Mouse (Mus musculus) hindbrain, embryonic 14.5 days (tissue): ENCODE measurements around the gene Sh3tc1. TPM values are rescaled to one million over a fixed set of nuclear protein-coding genes. Genes with fewer than 3 reads are reported as not detected.
A peak's percentile ranks its signal among the peaks of the same experiment; 100 is the strongest.

Experiments used
- ATAC-seq: fragments of 200-750 bp; cut with Nextera tagmentation; 2 replicates; pipeline ENCODE4 v1.8.0; 2017; ENCODE audit warnings: moderate number of reproducible peaks, mild to moderate bottlenecking, moderate TSS enrichment, moderate library complexity; ENCODE audit not compliant: low FRiP score
- DNase-seq: peaks from one replicate; pipeline ENCODE4 v3.0.0-alpha.2; 2015; ENCODE audit warnings: low spot score
- H3K27ac ChIP-seq: fragments of 300-500 bp; sonication (generic); 2 replicates; pipeline ENCODE4 v1.5.1; 2014; ENCODE audit warnings: mild to moderate bottlenecking, moderate library complexity
- H3K27me3 ChIP-seq: fragments of 300-500 bp; sonication (generic); 2 replicates; pipeline ENCODE4 v1.6.1; 2014; ENCODE audit warnings: mild to moderate bottlenecking, low read length, mixed read lengths; ENCODE audit not compliant: control insufficient read depth, insufficient read depth
- H3K36me3 ChIP-seq: fragments of 300-500 bp; sonication (generic); replicated peaks from 2 replicates; pipeline ENCODE4 v1.6.1; 2014; ENCODE audit not compliant: control insufficient read depth, insufficient read depth
- H3K4me1 ChIP-seq: fragments of 300-500 bp; sonication (generic); replicated peaks from 2 replicates; pipeline ENCODE4 v1.6.1; 2014; ENCODE audit warnings: antibody characterized with exemption, low read length, mixed read lengths; ENCODE audit not compliant: control insufficient read depth, insufficient read depth
- H3K4me2 ChIP-seq: fragments of 300-500 bp; sonication (generic); replicated peaks from 2 replicates; pipeline ENCODE4 v1.6.1; 2014; ENCODE audit warnings: mild to moderate bottlenecking, moderate library complexity
- H3K4me3 ChIP-seq: fragments of 300-500 bp; sonication (generic); replicated peaks from 2 replicates; pipeline ENCODE4 v1.5.1; 2014; ENCODE audit warnings: mild to moderate bottlenecking, low read length
- H3K9ac ChIP-seq: fragments of 300-500 bp; sonication (generic); 2 replicates; pipeline ENCODE4 v1.6.1; 2014
- H3K9me3 ChIP-seq: fragments of 300-500 bp; sonication (generic); 2 replicates; pipeline ENCODE4 v1.6.1; 2016; ENCODE audit warnings: low read length; ENCODE audit not compliant: control insufficient read depth
- WGBS: fragments of 180-500 bp; shearing (Covaris S2); extraction: QIAGEN DNeasy Blood & Tissue Kit; methylation state at CpG from one replicate; pipeline ENCODE4 v1.1.7; 2014; 5-methylcytosine and 5-hydroxymethylcytosine counted together
- polyA plus RNA-seq: library from polyadenylated mRNA; unstranded; fragments of >200 nt; fragmentation: Nextera tagmentation; extraction: Ambion mirVana; gene quantifications from 2 replicates; pipeline ENCODE4 v1.2.1, GENCODE M21; 2014

Gene Sh3tc1
- polyA plus RNA-seq, 1 experiment from 2014 or later: 2.5 TPM

DNA sequence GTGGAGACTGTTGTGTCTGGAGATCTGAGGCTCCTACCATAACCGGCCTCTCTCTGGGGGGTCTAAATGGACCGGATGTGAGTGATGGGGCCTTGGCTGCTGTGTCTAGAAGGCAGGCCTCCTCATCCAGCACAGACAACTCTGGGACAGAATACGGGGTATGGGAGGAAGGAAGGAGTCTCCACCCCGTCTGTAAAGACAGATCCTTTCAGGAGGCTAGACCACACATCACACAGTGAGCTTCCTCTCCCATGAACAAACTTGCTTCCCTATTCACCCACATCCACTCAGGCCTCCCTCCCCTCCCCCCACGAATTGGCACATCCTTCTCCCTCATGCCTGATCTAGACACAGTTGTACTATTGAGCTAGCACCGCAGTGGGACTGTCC is 69.4 kb downstream of the Sh3tc1 start:
- H3K27me3 ChIP-seq: no peaks in the 10 kb centered on the region
- peaks cover 10% of the 10 kb centered on the region; the same call in 1 of the 2 replicates for H3K4me1 ChIP-seq
- H3K4me3 ChIP-seq: no peak overlapping the region
- WGBS: 55% methylated on average over 6 of the region's 6 CpGs
- H3K9ac ChIP-seq: no peak overlapping the region
- H3K36me3 ChIP-seq: no peaks in the 10 kb centered on the region
- H3K4me2 ChIP-seq: no peak overlapping the region
- H3K9me3 ChIP-seq: no peaks in the 10 kb centered on the region
- DNase-seq: no peak
- ATAC-seq: no peak
- H3K27ac ChIP-seq: peak overlapping the region; percentile 56; the same call in 1 of the 2 replicates

GRCm38 (mm10) chr5:35669747-35670411 is 69.9 kb downstream of the Sh3tc1 start:
- Histone ChIP-seq H3K9me3 (no peaks in the 10 kb centered on the region), H3K27ac (no peak overlapping the region), H3K27me3 (no peaks in the 10 kb centered on the region), H3K4me2 (no peak overlapping the region), H3K36me3 (no peaks in the 10 kb centered on the region), H3K9ac (no peak overlapping the region), H3K4me3 (no peak overlapping the region), H3K4me1 (peaks cover 10% of the 10 kb centered on the region; the same call in 1 of the 2 replicates)
- no peak for DNase-seq
- 41% methylated on average over 11 of the region's 11 CpGs for WGBS
- no peak for ATAC-seq

- Histone ChIP-seq H3K27ac (no peak overlapping the region), H3K4me2 (no peak overlapping the region), H3K9ac (no peak overlapping the region), H3K27me3 (no peaks in the 10 kb centered on the region), H3K4me3 (no peak overlapping the region), H3K4me1 (0 out of 2 replicates have a peak, but pooled peaks cover 3% of the 10 kb centered on the region), H3K9me3 (no peaks in the 10 kb centered on the region), H3K36me3 (no peaks in the 10 kb centered on the region)
- ATAC-seq (no peak), DNase-seq (no peak)
- WGBS: 90% methylated on average over 7 of the region's 7 CpGs
These were observed 73.6 kb downstream of the Sh3tc1 start for GRCm38 (mm10) chr5:35666152-35666551.

GRCm38 (mm10) chr5:35662021-35662545 is 77.7 kb downstream of the Sh3tc1 start:
- H3K27me3 ChIP-seq: no peaks in the 10 kb centered on the region
- no peak overlapping the region for H3K9ac ChIP-seq
- ATAC-seq (no peak), DNase-seq (no peak)
- WGBS: 78% methylated on average over 9 of the region's 9 CpGs
- no peaks in the 10 kb centered on the region for H3K4me1 ChIP-seq
- no peaks in the 10 kb centered on the region for H3K9me3 ChIP-seq
- no peak overlapping the region for H3K4me2 ChIP-seq
- H3K4me3 ChIP-seq: no peak overlapping the region
- H3K36me3 ChIP-seq: no peaks in the 10 kb centered on the region
- no peak overlapping the region for H3K27ac ChIP-seq

DNA sequence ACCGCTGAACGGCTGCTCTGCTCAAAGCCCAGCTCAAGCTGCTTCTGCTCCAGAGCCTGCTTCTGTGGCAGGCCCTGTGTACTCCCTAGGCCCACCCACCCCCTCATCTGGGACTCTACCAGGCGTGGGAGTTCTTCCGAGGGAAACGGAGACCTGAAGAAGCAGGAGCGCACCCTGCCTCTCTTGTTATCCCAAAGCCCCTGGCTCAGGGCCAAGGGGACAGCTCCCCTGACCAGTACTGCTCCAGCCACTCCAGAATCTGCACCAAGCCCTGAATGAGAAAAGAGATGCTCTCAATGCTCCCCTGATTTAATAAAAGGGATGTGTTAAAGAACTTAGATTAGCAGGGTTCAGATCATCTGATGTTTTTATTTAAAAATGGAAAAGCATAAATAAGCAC is 78.6 kb downstream of the Sh3tc1 start:
- 84% methylated on average over 6 of the region's 6 CpGs for WGBS
- Histone ChIP-seq H3K9me3 (no peaks in the 10 kb centered on the region), H3K9ac (no peak overlapping the region), H3K4me3 (no peak overlapping the region), H3K27ac (no peak overlapping the region), H3K36me3 (no peaks in the 10 kb centered on the region), H3K4me2 (no peak overlapping the region), H3K27me3 (no peaks in the 10 kb centered on the region), H3K4me1 (no peaks in the 10 kb centered on the region)
- ATAC-seq (no peak), DNase-seq (no peak)

- DNase-seq (no peak), ATAC-seq (no peak)
- no peak overlapping the region for H3K27ac ChIP-seq
- no peak overlapping the region for H3K4me2 ChIP-seq
- no peaks in the 10 kb centered on the region for H3K4me1 ChIP-seq
- H3K9ac ChIP-seq: no peak overlapping the region
- H3K27me3 ChIP-seq: no peaks in the 10 kb centered on the region
- WGBS: 64% methylated on average over 3 of the region's 3 CpGs
- H3K9me3 ChIP-seq: no peaks in the 10 kb centered on the region
- H3K4me3 ChIP-seq: no peak overlapping the region
- H3K36me3 ChIP-seq: no peaks in the 10 kb centered on the region
These were observed 80.3 kb downstream of the Sh3tc1 start for GRCm38 (mm10) chr5:35659503-35659902.

DNA sequence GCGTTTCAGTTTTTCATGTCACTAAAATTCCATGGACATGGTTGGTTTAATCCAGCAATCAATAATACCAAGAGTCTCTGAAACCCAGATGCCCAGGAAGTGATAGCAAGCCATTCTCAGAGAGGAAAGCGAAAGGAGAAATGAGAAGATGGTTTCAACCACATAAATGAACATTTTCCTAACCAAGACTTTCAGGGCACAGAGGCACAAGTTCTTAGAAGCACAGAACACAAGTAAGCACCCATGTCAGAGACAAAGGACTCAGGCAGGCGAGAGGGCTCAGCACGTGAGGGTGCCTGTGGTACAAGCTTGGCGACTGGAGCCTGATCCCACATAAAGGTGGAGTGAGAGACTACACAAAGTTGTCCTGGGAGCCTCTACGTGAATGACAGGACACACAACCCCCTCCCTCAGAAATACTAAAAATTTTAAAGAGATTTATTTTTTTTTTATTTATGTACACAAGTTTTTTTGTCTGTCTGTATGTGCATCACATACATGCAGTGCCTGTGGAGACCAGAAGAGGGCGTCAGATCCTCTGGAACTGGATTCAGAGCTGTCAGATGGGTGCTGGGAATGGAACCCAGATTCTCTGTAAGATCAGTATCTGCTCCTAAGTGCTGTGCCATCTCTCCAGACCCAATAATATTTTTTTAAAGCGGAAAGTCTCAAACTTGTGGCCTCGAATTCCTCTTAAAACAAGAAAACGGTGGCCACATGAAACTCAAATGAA is 83.9 kb downstream of the Sh3tc1 start:
- Histone ChIP-seq H3K9me3 (no peaks in the 10 kb centered on the region), H3K4me1 (no peaks in the 10 kb centered on the region), H3K4me2 (no peak overlapping the region), H3K36me3 (no peaks in the 10 kb centered on the region), H3K9ac (no peak overlapping the region), H3K27ac (no peak overlapping the region), H3K4me3 (no peak overlapping the region), H3K27me3 (no peaks in the 10 kb centered on the region)
- 89% methylated on average over 10 of the region's 10 CpGs for WGBS
- ATAC-seq: no peak
- DNase-seq: no peak

DNA sequence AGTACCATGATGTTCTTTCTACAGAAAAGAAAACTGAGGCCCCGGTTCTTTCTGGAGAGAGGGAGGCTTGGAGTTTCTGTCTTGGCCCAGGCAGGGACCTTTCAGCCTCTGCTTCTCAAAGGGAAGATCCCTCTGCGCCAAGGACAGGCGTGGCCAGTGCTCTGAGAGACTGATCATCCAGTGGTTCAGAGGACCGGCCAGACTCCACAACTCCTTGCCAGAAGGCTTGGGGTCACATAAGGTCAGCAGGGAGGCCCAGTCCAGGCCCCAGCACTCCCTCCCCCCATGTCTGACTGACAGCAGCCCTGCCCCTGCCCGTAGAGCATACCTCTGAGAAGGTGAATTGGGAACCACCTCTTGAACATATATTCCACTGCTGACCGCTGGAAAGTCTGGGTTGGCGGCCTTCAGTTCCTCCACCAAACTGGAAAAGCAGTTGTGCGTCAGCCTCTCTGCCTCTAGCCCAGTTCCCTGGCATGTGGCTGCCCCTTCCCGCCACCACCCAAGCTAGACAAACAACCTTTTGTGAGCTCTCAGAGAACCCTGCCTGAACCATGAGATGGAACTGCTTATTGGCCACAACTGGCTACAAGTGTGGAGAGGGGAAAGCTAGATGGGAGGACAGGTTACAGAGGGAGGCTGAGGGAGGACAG is 85.9 kb downstream of the Sh3tc1 start:
- Histone ChIP-seq H3K4me2 (no peak overlapping the region), H3K9me3 (no peaks in the 10 kb centered on the region), H3K36me3 (no peaks in the 10 kb centered on the region), H3K27ac (no peak overlapping the region), H3K4me3 (no peak overlapping the region), H3K4me1 (no peaks in the 10 kb centered on the region), H3K27me3 (no peaks in the 10 kb centered on the region), H3K9ac (no peak overlapping the region)
- ATAC-seq (no peak), DNase-seq (no peak)
- WGBS: 72% methylated on average over 9 of the region's 9 CpGs

- Histone ChIP-seq H3K27ac (no peak overlapping the region), H3K4me1 (no peaks in the 10 kb centered on the region), H3K4me2 (no peak overlapping the region), H3K4me3 (no peak overlapping the region), H3K36me3 (no peaks in the 10 kb centered on the region), H3K9ac (no peak overlapping the region), H3K27me3 (no peaks in the 10 kb centered on the region), H3K9me3 (no peaks in the 10 kb centered on the region)
- ATAC-seq (no peak), DNase-seq (no peak)
- 88% methylated on average over 13 of the region's 13 CpGs for whole genome bisulfite sequencing
These were observed 86.9 kb downstream of the Sh3tc1 start for GRCm38 (mm10) chr5:35652872-35653271.
